In genomic region chr1:116108381-116108780, GRCm38 (mm10) we compare ENCODE assay signal across 23 mouse cellular contexts.
A peak's percentile ranks its signal among the peaks of the same experiment; 100 is the strongest.
DNase-seq lines count a peak whose midpoint lies in the region; ATAC-seq and TF ChIP-seq lines count a peak whose summit lies in the region.
"Had no signal": no experiment of that assay in that cellular context is flagged by ENCODE, and none has a peak within 500 bp of the region (broad histone marks: within the 10 kb centered on the region; RNA-seq: fewer than 3 reads in every experiment).

No protein-coding gene starts in this region.

- peak; percentile 37 to 61 for DNase-seq in cerebellum, postnatal 10 days
- DNase-seq in cerebellum, adult 8-10 months, result no peak
- DNase-seq in hindbrain, embryonic 10.5 days (ENCODE audit: low spot score), result no peak
- peak; percentile 37 for DNase-seq in midbrain, postnatal 0 days (ENCODE audit: low spot score)
- DNase-seq: adrenal gland, adult 8-10 months; adrenal gland, postnatal 14 days; adrenal gland, postnatal 36 days; B cell, adult 2 months; cerebellum, adult 11-12 months; cerebellum, adult 2 months; cerebellum, adult 9-11 months; forebrain, postnatal 0 days had no signal

- ATAC-seq in hindbrain, embryonic 16.5 days, result peak; percentile 40; the same call in 1 of the 2 replicates
- no peak for ATAC-seq in midbrain, postnatal 0 days (ENCODE audit: low FRiP score)
- no peak for ATAC-seq in midbrain, embryonic 15.5 days (replicated peaks)
- ATAC-seq: activated CD4-positive, CD25-positive, alpha-beta regulatory T cell, adult 4 months; CD4-positive, CD25-positive, alpha-beta regulatory T cell, adult 4 months; forebrain, postnatal 0 days; Patski had no signal

- H3K36me3 ChIP-seq in hindbrain, embryonic 16.5 days (ENCODE audit: control insufficient read depth, insufficient read depth, low read length), result no peaks in the 10 kb centered on the region
- no peaks in the 10 kb centered on the region for H3K36me3 ChIP-seq in hindbrain, embryonic 10.5 days
- H3K36me3 ChIP-seq in midbrain, postnatal 0 days (ENCODE audit: insufficient read depth, low read length), result no peaks in the 10 kb centered on the region
- H3K36me3 ChIP-seq in midbrain, embryonic 15.5 days (replicated peaks), result no peaks in the 10 kb centered on the region
- H3K36me3 ChIP-seq: embryonic facial prominence, embryonic 10.5 days; embryonic facial prominence, embryonic 12.5 days; forebrain, embryonic 15.5 days; G1E had no signal

- H3K4me3 ChIP-seq in hindbrain, embryonic 16.5 days (ENCODE audit: low read length), result no peak overlapping the region
- no peak overlapping the region for H3K4me3 ChIP-seq in hindbrain, embryonic 10.5 days
- no peak overlapping the region for H3K4me3 ChIP-seq in midbrain, postnatal 0 days (ENCODE audit: low read depth, low read length)
- no peak overlapping the region for H3K4me3 ChIP-seq in midbrain, embryonic 15.5 days
- H3K4me3 ChIP-seq: embryonic facial prominence, embryonic 10.5 days; embryonic facial prominence, embryonic 12.5 days; forebrain, embryonic 13.5 days; forebrain, embryonic 15.5 days had no signal

- H3K4me2 ChIP-seq in hindbrain, embryonic 16.5 days (ENCODE audit: low read length), result no peak overlapping the region
- H3K4me2 ChIP-seq in midbrain, postnatal 0 days (ENCODE audit: low read depth, low read length, poor library complexity, severe bottlenecking), result no peak overlapping the region
- no peak overlapping the region for H3K4me2 ChIP-seq in midbrain, embryonic 15.5 days
- H3K4me2 ChIP-seq: embryonic facial prominence, embryonic 12.5 days; forebrain, embryonic 13.5 days; forebrain, embryonic 15.5 days had no signal

- no peak for TF ChIP-seq CTCF in midbrain, postnatal 0 days (IDR thresholded peaks at IDR 0.05)

- no peaks in the 10 kb centered on the region for H3K4me1 ChIP-seq in hindbrain, embryonic 16.5 days (ENCODE audit: control insufficient read depth, insufficient read depth, low read depth, low read length)
- H3K4me1 ChIP-seq in hindbrain, embryonic 10.5 days (replicated peaks), result no peaks in the 10 kb centered on the region
- H3K4me1 ChIP-seq in midbrain, postnatal 0 days (ENCODE audit: insufficient read depth, low read length), result no peaks in the 10 kb centered on the region
- H3K4me1 ChIP-seq in midbrain, embryonic 15.5 days, result no peaks in the 10 kb centered on the region
- H3K4me1 ChIP-seq: embryonic facial prominence, embryonic 10.5 days; embryonic facial prominence, embryonic 12.5 days; forebrain, embryonic 13.5 days; forebrain, embryonic 15.5 days had no signal

- no peak overlapping the region for H3K9ac ChIP-seq in hindbrain, embryonic 16.5 days (ENCODE audit: low read depth, low read length)
- no peak overlapping the region for H3K9ac ChIP-seq in midbrain, postnatal 0 days (replicated peaks; ENCODE audit: low read length, poor library complexity, severe bottlenecking)
- no peak overlapping the region for H3K9ac ChIP-seq in midbrain, embryonic 15.5 days
- H3K9ac ChIP-seq: embryonic facial prominence, embryonic 12.5 days; forebrain, embryonic 13.5 days; forebrain, embryonic 15.5 days; forebrain, postnatal 0 days had no signal

- H3K27me3 ChIP-seq in hindbrain, embryonic 16.5 days (replicated peaks; ENCODE audit: control insufficient read depth, insufficient read depth, low read length), result no peaks in the 10 kb centered on the region
- H3K27me3 ChIP-seq in hindbrain, embryonic 10.5 days (ENCODE audit: insufficient read depth, poor library complexity, severe bottlenecking), result no peaks in the 10 kb centered on the region
- H3K27me3 ChIP-seq in midbrain, postnatal 0 days (ENCODE audit: insufficient read depth, low read length), result no peaks in the 10 kb centered on the region
- no peaks in the 10 kb centered on the region for H3K27me3 ChIP-seq in midbrain, embryonic 15.5 days (replicated peaks)
- H3K27me3 ChIP-seq: CH12.LX; embryonic facial prominence, embryonic 12.5 days; forebrain, embryonic 13.5 days; forebrain, embryonic 15.5 days; Patski had no signal

- H3K9me3 ChIP-seq in hindbrain, embryonic 16.5 days (ENCODE audit: control insufficient read depth, low read length), result no peaks in the 10 kb centered on the region
- no peaks in the 10 kb centered on the region for H3K9me3 ChIP-seq in hindbrain, embryonic 10.5 days
- H3K9me3 ChIP-seq in midbrain, postnatal 0 days (ENCODE audit: low read length), result no peaks in the 10 kb centered on the region
- H3K9me3 ChIP-seq in midbrain, embryonic 15.5 days, result no peaks in the 10 kb centered on the region
- H3K9me3 ChIP-seq: embryonic facial prominence, embryonic 10.5 days; embryonic facial prominence, embryonic 12.5 days; forebrain, embryonic 13.5 days; forebrain, embryonic 15.5 days had no signal

- H3K27ac ChIP-seq in hindbrain, embryonic 16.5 days (ENCODE audit: low read depth, low read length), result no peak overlapping the region
- no peak overlapping the region for H3K27ac ChIP-seq in hindbrain, embryonic 10.5 days
- H3K27ac ChIP-seq in midbrain, postnatal 0 days (ENCODE audit: low read depth, low read length), result no peak overlapping the region
- H3K27ac ChIP-seq in midbrain, embryonic 15.5 days, result no peak overlapping the region
- H3K27ac ChIP-seq: embryonic facial prominence, embryonic 10.5 days; embryonic facial prominence, embryonic 12.5 days; forebrain, embryonic 13.5 days; forebrain, embryonic 15.5 days had no signal

Comparison
In these comparisons a context has a peak if more than half of its experiments do, and no peak if none do; other contexts are left out.
1. DNase-seq: peak in cerebellum, postnatal 10 days (2 of 2) and midbrain, postnatal 0 days (single experiment); none in cerebellum, adult 8-10 months (single experiment) and hindbrain, embryonic 10.5 days (single experiment).